Mouse (Mus musculus) brown adipose tissue, adult 24 weeks (tissue): Measurements from ENCODE around the gene Gm14443. TPM values are rescaled to one million over a fixed set of nuclear protein-coding genes. Genes with fewer than 3 reads are reported as not detected.
A peak's percentile ranks its signal among the peaks of the same experiment; 100 is the strongest.
"Not testable (repeated sequence)": the region's sequence is repeated elsewhere in the genome, so short reads cannot be mapped to it uniquely, and the experiment has no call there.

ENCODE experiments used
- H3K27ac ChIP-seq: fragments of 200-500 bp; replicated peaks from 2 replicates; pipeline ENCODE4 v1.5.1; 2012; ENCODE audit warnings: low read depth, mild to moderate bottlenecking, low read length
- H3K4me1 ChIP-seq: fragments of 200-500 bp; 2 replicates; pipeline ENCODE4 v1.6.1; 2012; ENCODE audit warnings: low read length, mixed read lengths; ENCODE audit not compliant: control insufficient read depth, insufficient read depth, insufficient read length
- H3K4me3 ChIP-seq: fragments of 200-500 bp; 2 replicates; pipeline ENCODE4 v1.5.1; 2012; ENCODE audit warnings: low read depth, mild to moderate bottlenecking, low read length, moderate library complexity; ENCODE audit not compliant: insufficient read depth
- polyA plus RNA-seq: library from polyadenylated mRNA; stranded (reverse); fragments of >200 nt; gene quantifications from 2 replicates; pipeline ENCODE4 v1.2.4, GENCODE M21; 2012; ENCODE audit not compliant: missing spikeins, insufficient read depth, insufficient read length

The Gm14443 gene
- 0.54 and 1.1 TPM in 2 replicates for polyA plus RNA-seq

GRCm38 (mm10) chr2:175175401-175176180, at the start of gene Gm14443:
TSS of gene Gm14443 (minus strand) at chr2:175175871.
- H3K4me3 ChIP-seq, H3K4me1 ChIP-seq, H3K27ac ChIP-seq: not testable (repeated sequence)

- not testable (repeated sequence) for H3K4me1 ChIP-seq, H3K27ac ChIP-seq, H3K4me3 ChIP-seq
These were observed 31.1 kb upstream of the Gm14443 start, which contains the start of gene Gm14391 for GRCm38 (mm10) chr2:175206732-175207131. TSS of gene Gm14391 (minus strand) at chr2:175206917.

- H3K4me1 ChIP-seq, H3K4me3 ChIP-seq: not testable (repeated sequence)
These were observed 3.3 kb upstream of the Gm14443 start for GRCm38 (mm10) chr2:175179008-175179407.

GRCm38 (mm10) chr2:175176312-175176711, 641 bp upstream of the Gm14443 start:
- H3K27ac ChIP-seq, result no peak overlapping the region
- no peak overlapping the region for H3K4me3 ChIP-seq
- H3K4me1 ChIP-seq, result no peaks in the 10 kb centered on the region

More at GRCm38 (mm10) chr2:175179008-175179407, 3.3 kb upstream of the Gm14443 start:
- not testable (repeated sequence) for H3K27ac ChIP-seq

- not testable (repeated sequence) for H3K4me3 ChIP-seq, H3K27ac ChIP-seq, H3K4me1 ChIP-seq
These were observed 1.6 kb downstream of the Gm14443 start for GRCm38 (mm10) chr2:175174058-175174457.

GRCm38 (mm10) chr2:175172906-175173595, 2.6 kb downstream of the Gm14443 start:
- H3K4me1 ChIP-seq, H3K4me3 ChIP-seq, H3K27ac ChIP-seq: not testable (repeated sequence)

GRCm38 (mm10) chr2:175172123-175172522, 3.5 kb downstream of the Gm14443 start:
- Histone ChIP-seq H3K4me1 (no peaks in the 10 kb centered on the region), H3K27ac (no peak overlapping the region), H3K4me3 (no peak overlapping the region)

GRCm38 (mm10) chr2:175166870-175167269, 8.8 kb downstream of the Gm14443 start:
- H3K27ac ChIP-seq, H3K4me1 ChIP-seq, H3K4me3 ChIP-seq: not testable (repeated sequence)

GRCm38 (mm10) chr2:175165110-175165509, 10.6 kb downstream of the Gm14443 start:
- H3K4me1 ChIP-seq, result not testable (repeated sequence)

GRCm38 (mm10) chr2:175161438-175161837, 14.2 kb downstream of the Gm14443 start:
- H3K4me1 ChIP-seq, H3K27ac ChIP-seq, H3K4me3 ChIP-seq: not testable (repeated sequence)

More at GRCm38 (mm10) chr2:175165110-175165509, 10.6 kb downstream of the Gm14443 start:
- not testable (repeated sequence) for H3K4me3 ChIP-seq, H3K27ac ChIP-seq

GRCm38 (mm10) chr2:175158642-175159041, 17.0 kb downstream of the Gm14443 start:
- Histone ChIP-seq H3K4me3 (no peak overlapping the region), H3K4me1 (no peaks in the 10 kb centered on the region), H3K27ac (no peak overlapping the region)

GRCm38 (mm10) chr2:175156696-175157095, 19.0 kb downstream of the Gm14443 start:
- Histone ChIP-seq H3K27ac (no peak overlapping the region), H3K4me3 (no peak overlapping the region), H3K4me1 (no peaks in the 10 kb centered on the region)

- Histone ChIP-seq H3K27ac (peak within 1 kb of the TSS; percentile 40), H3K4me3 (peak within 1 kb of the TSS; percentile 83)
- not testable (repeated sequence) for H3K4me1 ChIP-seq
These were observed 33.7 kb downstream of the Gm14443 start, which contains the start of gene Gm14399 for GRCm38 (mm10) chr2:175141993-175142295. TSS of gene Gm14399 (minus strand) at chr2:175142012.

- H3K4me1 ChIP-seq, result not testable (repeated sequence)
- H3K27ac ChIP-seq, result peak overlapping the region; percentile 40
- peak overlapping the region; percentile 83 for H3K4me3 ChIP-seq
These were observed 34.3 kb downstream of the Gm14443 start for GRCm38 (mm10) chr2:175141118-175141992.

GRCm38 (mm10) chr2:175140624-175141023, 35.0 kb downstream of the Gm14443 start:
- not testable (repeated sequence) for H3K4me1 ChIP-seq, H3K4me3 ChIP-seq, H3K27ac ChIP-seq
